Mouse (Mus musculus): ENCODE data around the gene P4ha2. TPM values are rescaled to one million over a fixed set of nuclear protein-coding genes. Genes with fewer than 3 reads are reported as not detected.
A peak's percentile ranks its signal among the peaks of the same experiment; 100 is the strongest.

Gene P4ha2
- polyA plus RNA-seq, 1 experiment, result 0.29 TPM

DNA sequence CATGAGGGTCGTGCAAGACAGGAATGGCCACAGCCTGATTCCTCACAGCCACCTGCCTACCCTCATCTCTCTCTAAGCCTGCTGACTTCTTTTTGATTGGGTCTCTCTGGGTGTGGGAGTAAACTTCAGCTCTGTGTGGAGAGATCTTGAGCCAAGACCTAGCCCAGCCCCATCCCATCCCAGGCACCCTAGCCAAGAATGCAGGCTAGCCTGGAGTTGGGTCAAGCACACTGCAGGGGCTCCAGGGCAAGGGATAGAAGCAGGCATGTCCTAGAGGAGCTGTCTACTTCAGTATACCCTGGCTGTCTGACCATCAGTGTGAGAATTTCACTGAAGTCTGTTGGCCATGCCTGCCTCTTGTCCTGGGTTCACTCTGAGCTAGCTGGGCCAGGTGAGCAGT lies 40.4 kb upstream of the P4ha2 start:
- Histone ChIP-seq H3K4me3 (replicated peaks) (no peak overlapping the region), H3K4me1 (peaks cover 5% of the 10 kb centered on the region), H3K36me3 (replicated peaks; ENCODE audit: low read length) (no peaks in the 10 kb centered on the region), H3K9me3 (no peaks in the 10 kb centered on the region), H3K27me3 (replicated peaks) (peaks cover 79% of the 10 kb centered on the region)
- TF ChIP-seq FLI1 (IDR thresholded peaks at IDR 0.05; ENCODE audit: low read length), result no peak
- TF ChIP-seq GATA1 (IDR thresholded peaks at IDR 0.05; ENCODE audit: borderline replicate concordance, low read length), result no peak

GRCm38 (mm10) chr11:54060316-54060715 lies 39.6 kb upstream of the P4ha2 start:
- Histone ChIP-seq H3K27me3 (replicated peaks) (peaks cover 79% of the 10 kb centered on the region), H3K4me1 (peaks cover 8% of the 10 kb centered on the region), H3K36me3 (replicated peaks; ENCODE audit: low read length) (no peaks in the 10 kb centered on the region), H3K9me3 (no peaks in the 10 kb centered on the region), H3K4me3 (replicated peaks) (no peak overlapping the region)
- TF ChIP-seq GATA1 (IDR thresholded peaks at IDR 0.05; ENCODE audit: borderline replicate concordance, low read length), result no peak
- no peak for TF ChIP-seq FLI1 (IDR thresholded peaks at IDR 0.05; ENCODE audit: low read length)

- H3K4me3 ChIP-seq (replicated peaks), result no peak overlapping the region
- H3K36me3 ChIP-seq (replicated peaks; ENCODE audit: low read length), result no peaks in the 10 kb centered on the region
- TF ChIP-seq GATA1 (IDR thresholded peaks at IDR 0.05; ENCODE audit: borderline replicate concordance, low read length) (no peak), FLI1 (IDR thresholded peaks at IDR 0.05; ENCODE audit: low read length) (no peak)
- peaks cover 8% of the 10 kb centered on the region for H3K4me1 ChIP-seq
- peaks cover 91% of the 10 kb centered on the region for H3K27me3 ChIP-seq (replicated peaks)
- no peaks in the 10 kb centered on the region for H3K9me3 ChIP-seq
These were observed 37.7 kb upstream of the P4ha2 start for GRCm38 (mm10) chr11:54062086-54062752.

DNA sequence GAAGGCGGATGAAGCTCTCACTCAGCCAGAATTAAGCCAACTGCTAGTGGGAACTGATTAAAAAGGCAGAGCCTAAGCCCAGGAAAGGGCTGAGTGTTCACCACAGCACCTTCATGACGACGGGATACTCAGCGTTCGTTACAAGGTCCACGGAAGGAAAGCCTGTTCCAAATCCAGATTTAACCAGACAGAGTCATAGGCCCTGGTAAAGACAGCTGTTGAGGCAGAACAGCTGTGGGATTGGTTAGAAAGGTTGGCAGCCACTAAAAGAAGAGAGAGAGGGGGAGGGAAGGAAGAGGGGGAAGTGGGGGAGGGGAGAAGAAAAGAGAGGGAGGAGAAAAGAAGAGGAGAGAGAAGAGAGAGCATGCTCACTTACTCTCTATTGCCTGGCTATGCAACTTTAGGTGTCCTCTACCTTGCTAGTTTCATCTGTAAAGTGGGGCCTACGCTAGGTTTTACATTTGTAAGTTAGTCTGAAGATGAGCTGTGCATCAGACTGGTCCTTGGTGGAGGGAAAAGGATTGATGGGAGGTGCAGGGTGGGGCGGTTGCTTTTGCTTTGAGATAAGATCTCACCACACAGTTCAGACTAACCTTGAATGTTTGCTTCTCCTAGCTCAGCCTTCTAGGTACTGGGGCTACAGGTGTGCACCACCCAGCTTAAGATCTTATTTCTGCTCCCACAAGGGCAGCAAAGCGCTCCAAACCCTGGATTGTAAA lies 37.0 kb upstream of the P4ha2 start:
- Histone ChIP-seq H3K9me3 (no peaks in the 10 kb centered on the region), H3K27me3 (replicated peaks) (peaks cover 93% of the 10 kb centered on the region), H3K4me1 (peaks cover 8% of the 10 kb centered on the region), H3K4me3 (replicated peaks) (no peak overlapping the region), H3K36me3 (replicated peaks; ENCODE audit: low read length) (no peaks in the 10 kb centered on the region)
- TF ChIP-seq FLI1 (IDR thresholded peaks at IDR 0.05; ENCODE audit: low read length), result no peak
- TF ChIP-seq GATA1 (IDR thresholded peaks at IDR 0.05; ENCODE audit: borderline replicate concordance, low read length), result no peak

GRCm38 (mm10) chr11:54063472-54063775 lies 36.5 kb upstream of the P4ha2 start:
- TF ChIP-seq FLI1 (IDR thresholded peaks at IDR 0.05; ENCODE audit: low read length) (no peak), GATA1 (IDR thresholded peaks at IDR 0.05; ENCODE audit: borderline replicate concordance, low read length) (no peak)

GRCm38 (mm10) chr11:54064412-54064978 lies 35.4 kb upstream of the P4ha2 start:
- Histone ChIP-seq H3K27me3 (replicated peaks) (peaks cover 95% of the 10 kb centered on the region), H3K4me1 (peaks cover 17% of the 10 kb centered on the region), H3K36me3 (replicated peaks; ENCODE audit: low read length) (no peaks in the 10 kb centered on the region), H3K9me3 (no peaks in the 10 kb centered on the region), H3K4me3 (replicated peaks) (no peak overlapping the region)
- TF ChIP-seq GATA1 (IDR thresholded peaks at IDR 0.05; ENCODE audit: borderline replicate concordance, low read length) (no peak), FLI1 (IDR thresholded peaks at IDR 0.05; ENCODE audit: low read length) (no peak)

More at GRCm38 (mm10) chr11:54063472-54063775, 36.5 kb upstream of the P4ha2 start:
- H3K36me3 ChIP-seq (replicated peaks; ENCODE audit: low read length), result no peaks in the 10 kb centered on the region
- H3K27me3 ChIP-seq (replicated peaks), result peaks cover 94% of the 10 kb centered on the region
- peak overlapping the region; percentile 11 for H3K4me3 ChIP-seq (replicated peaks)
- H3K4me1 ChIP-seq, result peaks cover 8% of the 10 kb centered on the region
- H3K9me3 ChIP-seq, result no peaks in the 10 kb centered on the region

- H3K36me3 ChIP-seq (replicated peaks; ENCODE audit: low read length), result no peaks in the 10 kb centered on the region
- H3K9me3 ChIP-seq, result no peaks in the 10 kb centered on the region
- peaks cover 95% of the 10 kb centered on the region for H3K27me3 ChIP-seq (replicated peaks)
- H3K4me1 ChIP-seq, result peaks cover 17% of the 10 kb centered on the region
- H3K4me3 ChIP-seq (replicated peaks), result no peak overlapping the region
- TF ChIP-seq GATA1 (IDR thresholded peaks at IDR 0.05; ENCODE audit: borderline replicate concordance, low read length), result no peak
- no peak for TF ChIP-seq FLI1 (IDR thresholded peaks at IDR 0.05; ENCODE audit: low read length)
These were observed 34.6 kb upstream of the P4ha2 start for GRCm38 (mm10) chr11:54065106-54065914.

GRCm38 (mm10) chr11:54065915-54066178 lies 34.0 kb upstream of the P4ha2 start:
- Histone ChIP-seq H3K27me3 (replicated peaks) (peaks cover 95% of the 10 kb centered on the region), H3K4me3 (replicated peaks) (no peak overlapping the region), H3K9me3 (no peaks in the 10 kb centered on the region), H3K36me3 (replicated peaks; ENCODE audit: low read length) (no peaks in the 10 kb centered on the region), H3K4me1 (peaks cover 17% of the 10 kb centered on the region)
- TF ChIP-seq GATA1 (IDR thresholded peaks at IDR 0.05; ENCODE audit: borderline replicate concordance, low read length), result no peak
- no peak for TF ChIP-seq FLI1 (IDR thresholded peaks at IDR 0.05; ENCODE audit: low read length)

DNA sequence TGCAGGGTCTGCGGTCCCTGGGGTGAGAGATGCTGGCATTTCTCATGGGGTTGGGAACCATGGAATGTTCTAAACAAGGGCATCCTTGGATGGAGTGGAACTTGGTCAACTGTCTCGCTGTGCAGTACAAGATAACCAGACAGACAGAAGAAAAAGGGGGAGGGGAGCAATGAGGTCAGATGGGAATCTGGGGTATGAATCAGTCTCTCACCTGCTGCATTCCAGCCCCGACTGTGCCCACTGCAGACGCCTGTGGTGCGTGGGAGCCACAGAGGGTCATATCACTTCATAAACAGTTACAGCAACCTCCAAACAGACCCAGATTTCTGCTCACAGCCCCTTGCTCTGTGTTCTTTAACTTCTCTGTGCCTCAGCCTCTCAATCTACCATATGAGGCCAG lies 33.5 kb upstream of the P4ha2 start:
- TF ChIP-seq FLI1 (IDR thresholded peaks at IDR 0.05; ENCODE audit: low read length) (no peak), GATA1 (IDR thresholded peaks at IDR 0.05; ENCODE audit: borderline replicate concordance, low read length) (no peak)
- Histone ChIP-seq H3K9me3 (no peaks in the 10 kb centered on the region), H3K36me3 (replicated peaks; ENCODE audit: low read length) (no peaks in the 10 kb centered on the region), H3K27me3 (replicated peaks) (peaks cover 95% of the 10 kb centered on the region), H3K4me3 (replicated peaks) (no peak overlapping the region), H3K4me1 (peaks cover 17% of the 10 kb centered on the region)

Measured in megakaryocyte, embryonic 14.5 days (primary cell).